Mouse (Mus musculus) Patski (cell line): Measurements from ENCODE around the gene Lrrc58. TPM values are rescaled to one million over a fixed set of nuclear protein-coding genes. Genes with fewer than 3 reads are reported as not detected.

Experiments
- ATAC-seq: fragments of 100-300 bp; one replicate; pipeline ENCODE4 v1.8.0; 2021
- CTCF ChIA-PET: fragments of 350-600 bp; sonication (Branson Sonifier 250); formaldehyde crosslinking; loops from one replicate; lab custom pipeline; 2022; ENCODE audit warnings: inconsistent platforms; lab: Charles Lee
- POLR2A ChIA-PET: fragments of 350-600 bp; sonication (Branson Sonifier 250); formaldehyde crosslinking; loops from one replicate; lab custom pipeline; 2022; ENCODE audit warnings: antibody characterized with exemption, inconsistent platforms; lab: Charles Lee
- DNase-seq: peaks from one replicate; pipeline ENCODE4 v3.0.0-alpha.2; 2011; ENCODE audit warnings: low read depth, low spot score
- H3K27me3 ChIP-seq: fragments of 371-371 bp; one replicate; pipeline ENCODE4 v1.5.1; 2021
- CTCF ChIP-seq: fragments of 100-300 bp; IDR thresholded peaks from one replicate; pipeline ENCODE4 v1.5.1; 2021
- in situ Hi-C: fragments of 300-500 bp; cut with MboI; formaldehyde crosslinking; loops from 3 replicates; pipeline ENCODE4 v1.11.1; 2018; ENCODE audit warnings: low pct_unique_long_range_greater_than_20kb, mixed read lengths
- polyA plus RNA-seq: library from polyadenylated mRNA; unstranded; gene quantifications from one replicate; pipeline ENCODE4 v1.2.3, GENCODE M21; 2021

The Lrrc58 gene
- polyA plus RNA-seq, 1 experiment from 2014 or later, result 20.0 TPM

GRCm38 (mm10) chr16:37892667-37893066 is 24.5 kb downstream of the Lrrc58 start:
- CTCF ChIA-PET, result no interaction called here
- DNase-seq (no peak), ATAC-seq (no peak)
- POLR2A ChIA-PET, result no interaction called here
- in situ Hi-C loops, result no loop called here
- H3K27me3 ChIP-seq, result no peaks in the 10 kb centered on the region
- no peak for TF ChIP-seq CTCF

DNA sequence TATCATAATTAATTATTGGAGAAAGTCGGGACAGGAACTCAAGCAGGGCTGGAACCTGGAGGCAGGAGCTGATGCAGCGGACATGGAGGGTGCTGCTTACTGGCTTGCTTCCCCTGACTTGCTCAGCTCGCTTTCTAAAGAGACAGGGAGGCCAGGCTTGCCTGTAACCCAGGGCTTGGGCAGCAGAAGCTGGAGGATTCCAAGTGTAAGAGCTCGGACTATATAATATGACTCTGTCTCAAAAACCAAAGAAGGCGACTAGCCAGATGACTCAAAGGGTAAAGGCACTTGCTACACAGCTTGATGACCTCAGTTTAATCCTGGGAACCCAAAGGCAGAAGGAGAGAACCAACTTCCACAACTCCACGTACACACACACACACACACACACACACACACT is 25.2 kb downstream of the Lrrc58 start:
- ATAC-seq (no peak), DNase-seq (no peak)

DNA sequence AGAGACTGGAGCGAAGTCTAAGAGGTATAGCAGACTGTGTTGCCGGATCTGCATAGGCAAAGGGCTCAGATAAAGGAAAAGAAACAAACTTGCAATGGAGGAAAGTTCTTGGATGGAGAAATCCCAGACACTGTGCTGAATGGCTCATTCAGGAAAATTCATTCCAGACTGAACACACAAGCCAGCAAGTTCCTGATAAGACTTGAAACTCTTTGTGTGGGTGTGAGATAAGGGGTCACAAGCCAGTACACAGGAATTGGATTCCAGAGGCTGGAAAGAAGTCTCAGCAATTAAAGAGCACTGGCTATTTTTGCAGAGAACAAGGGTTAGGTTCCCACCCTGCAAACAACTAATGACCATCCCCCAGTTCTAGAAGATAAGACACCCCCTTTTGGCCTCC is 25.8 kb downstream of the Lrrc58 start:
- ChIA-PET POLR2A (no interaction called here), CTCF (no interaction called here)
- DNase-seq (no peak), ATAC-seq (no peak)
- no peak for TF ChIP-seq CTCF
- no peaks in the 10 kb centered on the region for H3K27me3 ChIP-seq
- in situ Hi-C loops, result no loop called here

More for the DNA sequence above, 25.2 kb downstream of the Lrrc58 start:
- ChIA-PET POLR2A (interaction anchor here (0.6 kb wide), 1 partner anchor 48 kb away, joined by 5 read pairs; no protein-coding TSS in a partner anchor), CTCF (no interaction called here)
- in situ Hi-C loops, result no loop called here
- TF ChIP-seq CTCF, result no peak
- H3K27me3 ChIP-seq, result no peaks in the 10 kb centered on the region

DNA sequence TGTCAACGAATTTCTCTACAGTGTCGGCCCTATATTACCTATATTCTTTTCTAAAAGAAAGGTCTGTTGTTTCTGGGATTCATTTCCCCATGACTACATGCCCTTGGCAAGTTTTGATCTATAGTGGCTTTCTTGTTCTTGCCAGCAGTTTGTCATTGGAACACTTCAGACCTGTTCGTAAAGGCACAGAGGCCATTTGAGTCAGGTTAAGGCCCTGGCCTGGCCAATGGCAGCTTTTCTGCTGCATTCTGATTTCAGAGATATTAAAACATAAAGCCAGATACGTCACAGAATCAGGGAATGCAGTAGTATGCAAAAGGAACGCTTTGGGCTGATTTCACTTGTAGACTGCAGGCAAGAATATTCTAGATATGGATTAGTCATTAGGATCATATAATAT is 30.6 kb downstream of the Lrrc58 start:
- in situ Hi-C loops, result no loop called here
- no peak for ATAC-seq
- H3K27me3 ChIP-seq, result no peaks in the 10 kb centered on the region
- DNase-seq, result no peak
- ChIA-PET POLR2A (no interaction called here), CTCF (no interaction called here)
- TF ChIP-seq CTCF, result no peak

DNA sequence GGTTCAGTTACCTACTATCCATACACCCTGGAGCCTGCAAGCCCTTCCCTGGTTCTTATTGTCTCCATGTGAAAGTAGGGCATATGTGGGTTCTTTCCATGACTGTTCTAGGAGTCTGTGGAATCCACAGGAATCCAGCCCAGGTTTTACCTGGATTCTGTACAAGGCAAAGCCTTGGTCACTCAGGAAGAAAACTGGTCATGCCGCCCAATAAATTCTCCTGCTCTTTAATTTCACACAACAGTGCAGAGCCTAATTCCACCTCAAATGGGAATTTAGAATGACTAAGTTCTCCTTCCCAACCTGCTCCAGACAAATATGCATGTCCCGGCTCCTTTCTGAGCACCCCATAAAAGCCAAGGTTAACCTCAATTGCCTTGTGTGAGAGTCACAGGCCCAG is 31.2 kb downstream of the Lrrc58 start:
- no peak for TF ChIP-seq CTCF
- in situ Hi-C loops, result no loop called here
- ChIA-PET CTCF (no interaction called here), POLR2A (no interaction called here)
- ATAC-seq, result peak; percentile 47
- no peaks in the 10 kb centered on the region for H3K27me3 ChIP-seq
- peak; percentile 54 for DNase-seq

- no peak for DNase-seq
- TF ChIP-seq CTCF, result no peak
- POLR2A ChIA-PET, result no interaction called here
- ATAC-seq, result no peak
- H3K27me3 ChIP-seq, result no peaks in the 10 kb centered on the region
- CTCF ChIA-PET, result no interaction called here
- in situ Hi-C loops, result no loop called here
Observed at GRCm38 (mm10) chr16:37901318-37901717, 33.1 kb downstream of the Lrrc58 start.

DNA sequence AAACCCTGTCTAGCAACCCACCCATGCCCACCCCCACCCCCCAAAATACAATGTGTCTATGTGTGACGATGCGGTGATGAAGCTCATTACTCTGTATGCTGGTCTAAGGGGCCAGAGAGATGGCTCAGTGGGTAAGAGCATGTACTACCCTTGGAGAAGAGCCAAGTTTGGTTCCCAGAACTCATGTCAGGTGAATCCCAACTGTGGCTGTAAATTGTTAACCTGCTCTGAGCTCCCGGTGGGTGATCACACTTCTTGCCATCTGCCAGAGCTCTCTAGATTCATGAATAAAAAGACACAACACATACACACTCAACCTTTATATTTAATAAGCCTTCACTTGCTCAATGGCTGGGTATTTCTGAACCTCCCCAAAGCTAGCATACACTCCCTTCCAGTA is 38.3 kb downstream of the Lrrc58 start:
- H3K27me3 ChIP-seq, result no peaks in the 10 kb centered on the region
- in situ Hi-C loops, result no loop called here
- POLR2A ChIA-PET, result interaction anchor here (1.4 kb wide), 1 partner anchor 12 kb away, joined by 3 read pairs; no protein-coding TSS in a partner anchor
- no peak for TF ChIP-seq CTCF
- CTCF ChIA-PET, result no interaction called here
- DNase-seq (no peak), ATAC-seq (no peak)

- TF ChIP-seq CTCF, result no peak
- CTCF ChIA-PET, result no interaction called here
Observed at GRCm38 (mm10) chr16:37911086-37911485, 42.9 kb downstream of the Lrrc58 start.

DNA sequence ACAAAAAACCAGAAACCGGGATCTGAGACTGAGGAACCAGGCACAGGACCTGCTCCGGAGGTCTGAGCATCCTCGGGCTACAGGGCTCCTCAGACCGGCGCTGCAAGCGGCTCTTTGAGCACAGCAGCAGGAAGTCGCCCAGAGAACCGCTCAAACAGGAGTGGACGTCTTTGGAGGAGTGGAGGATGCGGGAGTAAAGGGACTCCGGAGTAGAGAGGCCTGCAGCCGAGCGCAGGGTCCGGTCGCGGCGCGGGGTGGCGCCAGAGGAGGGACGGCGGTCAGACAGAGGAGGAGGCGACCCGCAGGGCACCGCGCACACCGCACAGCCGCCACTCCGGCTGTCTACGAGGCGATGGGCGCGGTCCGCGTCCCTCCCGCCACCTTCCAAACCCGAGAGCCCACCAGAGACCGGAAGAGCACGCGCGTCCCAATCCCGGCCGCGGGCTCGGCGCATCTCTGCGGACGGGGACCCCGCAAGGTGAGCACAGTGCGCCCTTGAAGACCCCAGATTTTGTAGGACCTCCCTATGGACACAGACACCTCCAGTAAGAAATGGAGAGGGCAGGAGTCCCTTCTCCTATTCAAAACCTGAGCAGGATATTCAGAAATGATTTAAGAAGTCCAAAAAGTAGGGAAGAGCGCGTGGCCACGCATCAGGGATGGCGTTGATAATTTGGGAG is 48.1 kb downstream of the Lrrc58 start, which contains the start of gene Gpr156:
Gpr156 (plus strand) TSS at position 359 of the 680 bp plus-strand sequence.
- H3K27me3 ChIP-seq, result no peaks in the 10 kb centered on the region

More at GRCm38 (mm10) chr16:37911086-37911485, 42.9 kb downstream of the Lrrc58 start:
- DNase-seq (no peak), ATAC-seq (no peak)
- in situ Hi-C loops, result no loop called here
- no peaks in the 10 kb centered on the region for H3K27me3 ChIP-seq
- POLR2A ChIA-PET, result no interaction called here

GRCm38 (mm10) chr16:37916818-37917201 is 48.6 kb downstream of the Lrrc58 start:
- DNase-seq (no peak), ATAC-seq (no peak)
- TF ChIP-seq CTCF, result no peak
- no peaks in the 10 kb centered on the region for H3K27me3 ChIP-seq
- POLR2A ChIA-PET, result no interaction called here
- CTCF ChIA-PET, result no interaction called here
- in situ Hi-C loops, result no loop called here

More for the DNA sequence above, 48.1 kb downstream of the Lrrc58 start, which contains the start of gene Gpr156:
- ChIA-PET POLR2A (no interaction called here), CTCF (no interaction called here)
- DNase-seq (no peak), ATAC-seq (no peak)
- TF ChIP-seq CTCF, result no peak
- in situ Hi-C loops, result no loop called here

- no peak for ATAC-seq
- ChIA-PET CTCF (no interaction called here), POLR2A (interaction anchor here (0.6 to 1.3 kb wide), 2 partner anchors 13 to 99 kb away, joined by 3 to 6 read pairs; no protein-coding TSS in a partner anchor)
- no peaks in the 10 kb centered on the region for H3K27me3 ChIP-seq
- in situ Hi-C loops, result no loop called here
- DNase-seq, result no peak
- TF ChIP-seq CTCF, result peak; percentile 48
Observed at GRCm38 (mm10) chr16:37919000-37919399, 50.8 kb downstream of the Lrrc58 start.
